Mouse (Mus musculus) hindbrain, embryonic 15.5 days (tissue): ENCODE measurements at regions not wholly inside any gene's neighbourhood (a gene's known extent, or its start where the extent isn't known, plus 50 kb on each side); places are given as distances from the start of the nearest gene placed in this dataset.

Experiments used
- ATAC-seq: fragments of 200-750 bp; cut with Nextera tagmentation; 2 replicates; pipeline ENCODE4 v1.8.0; 2017; ENCODE audit warnings: low read depth, moderate number of reproducible peaks, moderate TSS enrichment; ENCODE audit not compliant: low FRiP score
- H3K27ac ChIP-seq: fragments of 300-500 bp; sonication (generic); replicated peaks from 2 replicates; pipeline ENCODE4 v1.5.1; 2015; ENCODE audit warnings: mild to moderate bottlenecking, inconsistent platforms
- H3K27me3 ChIP-seq: fragments of 300-500 bp; sonication (generic); 2 replicates; pipeline ENCODE4 v1.6.1; 2015; ENCODE audit warnings: control low read depth, inconsistent platforms
- H3K36me3 ChIP-seq: fragments of 300-500 bp; sonication (generic); 2 replicates; pipeline ENCODE4 v1.6.1; 2015; ENCODE audit warnings: control low read depth, inconsistent platforms
- H3K4me1 ChIP-seq: fragments of 300-500 bp; sonication (generic); replicated peaks from 2 replicates; pipeline ENCODE4 v1.6.1; 2015; ENCODE audit warnings: control low read depth, inconsistent platforms
- H3K4me2 ChIP-seq: fragments of 300-500 bp; sonication (generic); 2 replicates; pipeline ENCODE4 v1.6.1; 2015; ENCODE audit warnings: moderate library complexity, mild to moderate bottlenecking, inconsistent platforms
- H3K4me3 ChIP-seq: fragments of 300-500 bp; sonication (generic); 2 replicates; pipeline ENCODE4 v1.5.1; 2015; ENCODE audit warnings: mild to moderate bottlenecking, inconsistent platforms
- H3K9ac ChIP-seq: fragments of 300-500 bp; sonication (generic); 2 replicates; pipeline ENCODE4 v1.6.1; 2015; ENCODE audit warnings: inconsistent platforms
- H3K9me3 ChIP-seq: fragments of 300-500 bp; sonication (generic); 2 replicates; pipeline ENCODE4 v1.6.1; 2016; ENCODE audit warnings: control low read depth, inconsistent platforms
- WGBS: fragments of 180-500 bp; shearing (Covaris S2); methylation state at CpG from one replicate; pipeline ENCODE4 v1.1.7; 2015; 5-methylcytosine and 5-hydroxymethylcytosine counted together

DNA sequence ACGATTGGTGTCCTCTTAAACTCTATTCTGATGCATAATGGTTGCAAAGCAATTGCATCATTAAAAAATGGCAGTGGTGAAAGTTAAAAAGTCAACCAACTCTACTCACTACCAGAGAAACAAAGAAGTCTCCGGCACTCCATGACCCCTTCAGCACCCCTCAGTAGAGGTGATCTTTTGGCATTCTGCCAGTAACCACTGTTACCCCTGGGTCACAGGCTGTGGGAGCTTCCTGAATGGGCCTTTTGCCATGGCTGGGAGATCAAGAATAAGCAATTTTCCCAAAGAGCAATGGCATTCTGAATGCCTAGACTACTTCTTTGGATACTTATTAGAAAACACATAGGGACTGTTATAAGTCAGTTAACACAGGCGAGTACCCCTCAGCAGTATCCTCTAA, 391.2 kb downstream of the Nuf2 start:
- no peaks in the 10 kb centered on the region for H3K36me3 ChIP-seq
- no peaks in the 10 kb centered on the region for H3K27me3 ChIP-seq
- H3K9ac ChIP-seq, result no peak overlapping the region
- 28% methylated on average over 3 of the region's 3 CpGs for WGBS
- no peaks in the 10 kb centered on the region; the same call in 1 of the 2 replicates for H3K9me3 ChIP-seq
- no peak overlapping the region for H3K27ac ChIP-seq
- no peak for ATAC-seq
- H3K4me2 ChIP-seq, result no peak overlapping the region
- peaks cover 5% of the 10 kb centered on the region; the same call in 1 of the 2 replicates for H3K4me1 ChIP-seq
- no peak overlapping the region for H3K4me3 ChIP-seq

DNA sequence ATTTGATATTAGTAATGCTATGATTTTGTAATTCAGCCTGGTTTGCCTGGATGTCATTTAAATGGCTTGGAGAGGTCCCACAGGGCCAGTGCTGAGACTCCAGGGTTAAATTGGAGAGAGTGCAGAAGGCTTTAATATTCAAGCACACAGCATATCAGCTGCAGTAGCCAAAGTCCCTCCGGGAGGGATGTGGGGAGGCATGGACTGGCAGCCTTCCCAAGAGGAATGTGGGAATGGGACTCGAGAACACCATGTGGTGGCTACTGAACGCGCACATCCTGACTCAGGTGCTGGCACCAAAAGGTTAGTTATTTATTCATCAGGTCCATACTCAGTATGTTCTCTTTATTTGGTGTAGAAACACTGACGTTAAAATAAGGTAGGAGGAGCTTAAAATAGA, 391.8 kb downstream of the Nuf2 start:
- 19% methylated on average over 5 of the region's 5 CpGs for WGBS
- ATAC-seq, result no peak

DNA sequence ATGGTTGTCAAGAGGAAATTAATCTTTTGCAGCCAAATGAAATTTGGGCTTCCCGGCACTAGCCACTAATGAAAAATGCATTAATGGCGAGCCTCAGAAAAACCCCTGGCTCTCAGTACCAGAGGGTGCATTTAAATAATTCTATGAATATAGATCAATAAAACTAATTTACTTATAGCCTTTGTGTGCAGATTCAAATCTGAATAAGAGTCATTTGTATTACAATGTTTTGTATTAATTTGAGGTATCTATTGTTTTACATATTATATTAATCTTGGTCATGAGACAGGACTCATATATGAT, 392.1 kb downstream of the Nuf2 start:
- no peak overlapping the region for H3K9ac ChIP-seq
- H3K4me3 ChIP-seq, result no peak overlapping the region
- no peaks in the 10 kb centered on the region for H3K36me3 ChIP-seq
- WGBS, result 21% methylated on average over 2 of the region's 2 CpGs
- H3K9me3 ChIP-seq, result no peaks in the 10 kb centered on the region; the same call in 1 of the 2 replicates
- H3K27me3 ChIP-seq, result no peaks in the 10 kb centered on the region
- peaks cover 5% of the 10 kb centered on the region; the same call in 1 of the 2 replicates for H3K4me1 ChIP-seq
- ATAC-seq, result no peak
- no peak overlapping the region for H3K4me2 ChIP-seq
- H3K27ac ChIP-seq, result peak overlapping the region; percentile 25; the same call in 1 of the 2 replicates

More for the DNA sequence above, 391.8 kb downstream of the Nuf2 start:
- Histone ChIP-seq H3K9ac (no peak overlapping the region), H3K4me1 (peaks cover 5% of the 10 kb centered on the region; the same call in 1 of the 2 replicates), H3K36me3 (no peaks in the 10 kb centered on the region), H3K4me3 (no peak overlapping the region), H3K4me2 (no peak overlapping the region), H3K27ac (no peak overlapping the region), H3K27me3 (no peaks in the 10 kb centered on the region), H3K9me3 (no peaks in the 10 kb centered on the region; the same call in 1 of the 2 replicates)

DNA sequence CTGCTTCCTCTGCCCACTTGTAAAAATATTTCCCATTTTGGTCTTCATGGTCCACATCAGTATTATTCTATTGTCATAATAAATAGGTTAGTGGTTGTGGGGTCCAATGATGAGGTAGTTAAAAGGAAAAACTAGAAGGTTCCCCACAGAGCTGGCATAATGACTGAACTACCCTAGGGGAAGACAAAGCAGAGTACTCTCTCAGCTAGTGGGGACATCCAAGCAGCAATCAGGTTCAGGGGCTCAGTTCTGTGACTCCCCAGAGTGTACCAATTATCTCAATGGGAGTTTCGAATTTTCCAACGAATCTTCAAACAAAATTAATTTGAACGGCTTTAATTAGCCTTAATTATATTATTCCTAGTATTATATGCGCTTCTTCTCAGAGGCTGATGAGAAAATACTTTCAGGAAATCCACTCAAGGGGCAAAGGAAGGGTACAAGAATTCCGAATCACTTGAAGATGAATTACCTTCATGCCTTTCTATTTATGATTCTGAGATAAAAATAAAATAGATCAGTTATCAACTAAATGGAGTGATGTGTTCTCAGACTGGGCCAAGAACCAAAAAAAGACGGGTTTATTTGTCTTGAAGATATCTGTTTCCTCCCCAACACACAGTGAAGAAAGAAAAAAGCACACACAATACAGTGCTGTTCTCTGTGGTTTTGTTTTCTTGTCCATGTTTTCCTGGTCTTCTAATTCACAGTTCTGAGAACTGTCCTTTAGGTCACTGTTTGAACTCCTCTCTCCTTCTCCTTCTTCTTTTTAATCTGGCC, 392.7 kb downstream of the Nuf2 start:
- H3K4me3 ChIP-seq, result no peak overlapping the region
- no peak overlapping the region for H3K4me2 ChIP-seq
- peak overlapping the region; percentile 25; the same call in 1 of the 2 replicates for H3K27ac ChIP-seq
- no peak for ATAC-seq
- 28% methylated on average over 6 of the region's 6 CpGs for WGBS
- H3K4me1 ChIP-seq, result peaks cover 5% of the 10 kb centered on the region; the same call in 1 of the 2 replicates
- H3K36me3 ChIP-seq, result no peaks in the 10 kb centered on the region
- no peaks in the 10 kb centered on the region; the same call in 1 of the 2 replicates for H3K9me3 ChIP-seq
- H3K27me3 ChIP-seq, result no peaks in the 10 kb centered on the region
- no peak overlapping the region for H3K9ac ChIP-seq

DNA sequence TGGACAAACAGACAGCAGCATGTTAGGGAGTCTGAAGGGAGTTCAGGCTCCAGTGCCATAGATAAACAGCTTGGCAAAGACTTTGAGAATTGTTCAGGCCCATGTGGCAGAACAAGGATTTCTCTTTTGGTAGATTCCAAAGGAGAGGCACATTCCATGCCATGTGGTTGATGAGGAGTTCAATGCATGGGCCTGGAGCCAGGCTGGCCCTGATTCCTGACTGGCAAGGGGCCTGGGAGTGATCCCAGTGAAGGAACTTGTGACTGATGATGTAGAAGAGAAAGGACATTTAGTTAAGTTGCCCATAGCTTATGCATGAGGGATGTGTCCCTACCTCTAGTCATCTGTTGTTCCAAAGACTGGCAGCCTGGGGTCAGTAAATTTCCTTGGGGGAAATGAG, 395.7 kb downstream of the Nuf2 start:
- Histone ChIP-seq H3K9me3 (no peaks in the 10 kb centered on the region), H3K4me2 (no peak overlapping the region), H3K27ac (no peak overlapping the region), H3K4me1 (peaks cover 5% of the 10 kb centered on the region; the same call in 1 of the 2 replicates), H3K36me3 (no peaks in the 10 kb centered on the region), H3K27me3 (no peaks in the 10 kb centered on the region), H3K4me3 (no peak overlapping the region), H3K9ac (no peak overlapping the region)
- ATAC-seq, result no peak

DNA sequence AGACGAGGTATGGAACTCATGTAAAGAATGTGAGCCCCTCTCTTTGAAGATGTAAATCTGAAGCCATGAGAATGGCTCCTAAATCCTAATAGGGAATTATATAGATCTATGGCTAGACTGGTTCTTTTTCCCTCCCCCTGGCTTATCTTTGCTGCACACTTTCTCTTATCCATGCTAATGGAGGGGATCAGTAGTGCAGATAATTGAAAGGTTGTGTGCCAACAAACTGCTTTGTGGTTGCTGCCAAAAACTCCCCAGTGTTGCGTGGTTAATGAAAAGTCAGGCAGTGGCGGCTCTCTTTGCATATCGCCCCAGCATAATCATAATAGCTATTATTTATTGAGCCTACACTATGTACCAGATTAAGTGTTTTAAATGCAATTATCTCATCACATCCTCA, 427.6 kb downstream of the Nuf2 start:
- H3K4me3 ChIP-seq, result no peak overlapping the region
- ATAC-seq, result no peak
- H3K27me3 ChIP-seq, result no peaks in the 10 kb centered on the region

DNA sequence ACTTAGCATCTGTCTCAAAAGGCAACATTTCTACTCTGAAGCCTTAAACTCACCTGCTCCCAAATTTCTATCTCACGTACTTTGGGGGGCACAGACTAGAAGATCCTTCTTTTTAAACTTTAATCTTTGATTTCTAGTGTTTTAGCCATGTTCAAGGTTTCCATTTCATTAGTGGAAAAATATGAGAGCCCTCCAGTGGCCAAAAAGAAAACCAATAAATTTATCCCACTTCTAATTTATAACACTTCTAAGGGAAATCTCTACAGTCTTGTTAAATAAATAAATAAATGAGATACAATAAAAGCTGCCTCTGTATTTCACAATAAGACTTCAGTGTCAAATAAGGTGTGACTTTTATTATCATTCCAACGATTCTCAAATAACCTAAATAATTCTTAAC, 428.2 kb downstream of the Nuf2 start:
- Histone ChIP-seq H3K27ac (no peak overlapping the region), H3K9me3 (no peaks in the 10 kb centered on the region), H3K9ac (no peak overlapping the region), H3K4me3 (no peak overlapping the region), H3K4me2 (no peak overlapping the region), H3K36me3 (no peaks in the 10 kb centered on the region), H3K27me3 (no peaks in the 10 kb centered on the region), H3K4me1 (0 out of 2 replicates have a peak, but pooled peaks cover 6% of the 10 kb centered on the region)
- ATAC-seq, result no peak
- 72% methylated on average over 2 of the region's 2 CpGs for WGBS

More for the DNA sequence above, 427.6 kb downstream of the Nuf2 start:
- no peaks in the 10 kb centered on the region for H3K36me3 ChIP-seq
- H3K9ac ChIP-seq, result no peak overlapping the region
- 0 out of 2 replicates have a peak, but pooled peaks cover 6% of the 10 kb centered on the region for H3K4me1 ChIP-seq
- H3K27ac ChIP-seq, result no peak overlapping the region
- no peak overlapping the region for H3K4me2 ChIP-seq
- H3K9me3 ChIP-seq, result no peaks in the 10 kb centered on the region
- WGBS, result 41% methylated on average over 4 of the region's 4 CpGs

DNA sequence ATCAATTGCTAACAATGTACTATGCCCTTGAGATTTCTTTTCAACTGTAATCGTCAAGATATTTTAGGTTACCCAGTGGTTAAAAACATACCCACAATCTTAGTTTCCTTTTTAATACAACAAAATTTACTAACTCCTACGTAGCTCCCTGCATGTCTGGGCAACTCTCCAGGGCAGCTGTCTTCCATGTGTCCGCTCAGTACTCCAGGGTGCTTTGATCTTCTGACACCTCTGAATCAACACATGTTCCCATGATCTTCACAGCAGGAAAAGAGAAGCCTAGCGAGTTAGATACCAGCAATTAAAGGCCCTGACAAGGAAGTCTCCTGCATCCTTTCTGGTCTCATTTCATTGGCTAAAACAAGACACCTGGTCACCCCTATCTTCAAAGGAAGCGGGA, 432.0 kb downstream of the Nuf2 start:
- WGBS, result 76% methylated on average over 5 of the region's 5 CpGs
- Histone ChIP-seq H3K4me2 (no peak overlapping the region), H3K9ac (no peak overlapping the region), H3K4me1 (0 out of 2 replicates have a peak, but pooled peaks cover 6% of the 10 kb centered on the region), H3K27me3 (no peaks in the 10 kb centered on the region), H3K36me3 (no peaks in the 10 kb centered on the region), H3K4me3 (no peak overlapping the region), H3K9me3 (no peaks in the 10 kb centered on the region), H3K27ac (no peak overlapping the region)
- no peak for ATAC-seq

DNA sequence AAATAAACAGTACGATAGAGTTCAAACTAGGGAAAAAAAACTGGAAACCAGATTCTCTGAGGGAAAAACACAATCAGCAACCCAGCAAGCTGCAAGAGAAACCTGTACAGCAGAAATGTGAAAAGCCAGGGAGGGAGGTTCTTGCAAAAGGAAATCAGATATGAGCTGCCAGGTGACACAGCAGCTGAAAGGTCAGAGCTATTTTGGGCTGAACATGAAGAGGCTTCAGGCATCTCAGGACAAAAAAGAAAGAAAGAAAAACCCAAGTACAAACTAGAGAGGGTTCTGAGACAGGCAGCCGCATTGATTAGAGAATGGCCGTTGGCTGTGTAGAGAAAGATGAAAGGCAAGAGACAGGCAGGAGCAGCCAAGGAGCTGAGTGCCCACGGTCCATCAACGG, 434.5 kb downstream of the Nuf2 start:
- no peaks in the 10 kb centered on the region for H3K36me3 ChIP-seq
- no peak for ATAC-seq
- H3K4me1 ChIP-seq, result peaks cover 5% of the 10 kb centered on the region; the same call in 1 of the 2 replicates
- H3K9me3 ChIP-seq, result no peaks in the 10 kb centered on the region
- H3K4me3 ChIP-seq, result no peak overlapping the region
- no peak overlapping the region for H3K9ac ChIP-seq
- 75% methylated on average over 5 of the region's 5 CpGs for WGBS
- no peak overlapping the region for H3K27ac ChIP-seq
- no peak overlapping the region for H3K4me2 ChIP-seq
- H3K27me3 ChIP-seq, result no peaks in the 10 kb centered on the region

DNA sequence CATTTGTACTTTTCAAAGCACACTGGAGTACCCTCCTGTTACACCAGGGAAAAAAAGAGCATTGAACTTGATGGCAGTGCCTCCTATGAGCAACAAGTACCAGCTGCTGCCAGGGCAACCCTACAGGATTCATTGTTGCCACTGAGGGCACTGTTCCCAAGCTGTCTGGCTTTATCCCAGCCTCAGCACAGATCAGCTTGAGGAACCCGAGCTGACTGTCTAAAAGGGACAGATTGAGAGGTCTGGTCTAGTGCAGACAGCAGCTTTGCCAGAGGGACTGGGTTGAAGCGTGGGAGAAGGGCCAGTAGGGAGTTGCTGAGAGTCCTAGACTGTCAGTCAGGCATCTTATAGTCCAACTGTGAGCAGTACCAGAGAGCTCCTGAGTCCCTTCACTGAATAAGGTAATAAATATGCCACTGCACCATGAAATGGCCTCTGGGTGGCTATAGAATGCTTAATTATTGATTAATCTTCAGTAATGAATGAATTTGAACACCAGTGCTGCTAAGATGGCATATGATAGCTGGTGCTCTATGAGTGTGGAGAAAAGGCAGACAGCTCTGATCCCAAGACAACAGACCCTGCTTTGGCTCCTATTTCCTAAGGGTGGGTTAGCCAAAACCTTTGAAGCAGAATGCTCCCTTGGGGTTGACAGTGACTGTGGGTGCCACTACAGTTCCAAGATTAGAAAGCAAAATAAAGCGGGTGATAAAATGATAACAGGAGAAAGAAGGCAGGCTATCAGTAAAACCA, 437.5 kb downstream of the Nuf2 start:
- 38% methylated on average over 3 of the region's 3 CpGs for WGBS
- H3K27ac ChIP-seq, result no peak overlapping the region

DNA sequence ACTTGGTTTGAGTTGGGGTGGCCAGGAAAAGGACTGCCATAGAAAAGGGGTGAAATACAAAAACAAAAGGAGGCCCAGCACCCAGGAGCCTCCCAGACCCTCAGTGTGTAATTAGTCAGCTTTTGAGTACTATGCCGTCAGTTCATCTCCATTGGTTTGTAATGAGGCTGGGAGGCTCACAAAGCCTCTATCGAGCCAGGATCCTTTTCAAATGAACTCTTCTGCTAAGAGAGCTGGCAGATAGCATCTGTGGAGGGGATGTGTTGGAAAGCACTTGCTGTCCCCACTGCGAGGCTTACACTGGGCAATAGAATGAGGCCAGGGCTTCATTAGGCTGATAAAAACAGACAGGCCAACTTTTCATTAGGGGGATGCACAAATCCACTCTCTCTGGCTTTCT, 445.2 kb downstream of the Nuf2 start:
- no peaks in the 10 kb centered on the region for H3K36me3 ChIP-seq
- H3K27me3 ChIP-seq, result no peaks in the 10 kb centered on the region
- H3K4me1 ChIP-seq, result no peaks in the 10 kb centered on the region
- no peaks in the 10 kb centered on the region for H3K9me3 ChIP-seq
- 31% methylated on average over 3 of the region's 3 CpGs for WGBS
- no peak overlapping the region for H3K4me3 ChIP-seq
- ATAC-seq, result no peak
- no peak overlapping the region for H3K27ac ChIP-seq
- H3K9ac ChIP-seq, result no peak overlapping the region
- H3K4me2 ChIP-seq, result no peak overlapping the region

More for the DNA sequence above, 437.5 kb downstream of the Nuf2 start:
- Histone ChIP-seq H3K27me3 (no peaks in the 10 kb centered on the region), H3K4me1 (peaks cover 5% of the 10 kb centered on the region; the same call in 1 of the 2 replicates), H3K9me3 (no peaks in the 10 kb centered on the region), H3K9ac (no peak overlapping the region), H3K4me2 (no peak overlapping the region), H3K36me3 (no peaks in the 10 kb centered on the region), H3K4me3 (no peak overlapping the region)
- peak; percentile 96 for ATAC-seq

DNA sequence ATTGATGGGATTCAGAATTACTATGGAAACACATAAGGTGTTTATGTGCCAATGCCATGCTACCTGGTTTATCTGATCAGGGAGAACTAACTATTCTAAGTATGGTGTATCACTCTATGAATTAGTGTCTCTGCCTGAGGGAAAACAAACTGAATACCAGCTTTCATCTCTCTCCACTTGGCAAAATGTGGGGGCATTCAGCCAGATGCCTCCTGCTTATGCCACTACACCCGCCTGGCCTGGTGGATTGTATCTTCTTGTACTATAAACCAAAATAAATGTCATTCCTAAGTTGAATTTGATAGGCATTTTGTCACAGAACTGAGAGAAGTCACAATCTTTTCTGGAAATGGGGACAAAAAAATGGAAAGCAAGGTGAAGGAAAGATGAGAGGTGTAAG, 450.6 kb downstream of the Nuf2 start:
- Histone ChIP-seq H3K27me3 (no peaks in the 10 kb centered on the region), H3K4me1 (no peaks in the 10 kb centered on the region), H3K9me3 (no peaks in the 10 kb centered on the region), H3K27ac (no peak overlapping the region), H3K4me2 (no peak overlapping the region), H3K36me3 (no peaks in the 10 kb centered on the region), H3K9ac (no peak overlapping the region), H3K4me3 (no peak overlapping the region)
- no peak for ATAC-seq
- 79% methylated on average over 1 of the region's 1 CpGs for WGBS
